Mouse (Mus musculus) midbrain, embryonic 16.5 days (tissue): ENCODE data around the gene Ramp3. TPM values are rescaled to one million over a fixed set of nuclear protein-coding genes. Genes with fewer than 3 reads are reported as not detected.

ENCODE experiments used
- ATAC-seq: fragments of 200-750 bp; cut with Nextera tagmentation; 2 replicates; pipeline ENCODE4 v1.8.0; 2017; ENCODE audit warnings: moderate TSS enrichment
- H3K27ac ChIP-seq: fragments of 300-500 bp; sonication (generic); 2 replicates; pipeline ENCODE4 v1.5.1; 2014; ENCODE audit warnings: mild to moderate bottlenecking, low read length, mixed read lengths
- H3K27me3 ChIP-seq: fragments of 300-500 bp; sonication (generic); 2 replicates; pipeline ENCODE4 v1.6.1; 2014; ENCODE audit warnings: low read depth, low read length, mixed read lengths; ENCODE audit not compliant: control insufficient read depth, insufficient read depth
- H3K36me3 ChIP-seq: fragments of 300-500 bp; sonication (generic); 2 replicates; pipeline ENCODE4 v1.6.1; 2014; ENCODE audit warnings: mild to moderate bottlenecking, low read length, moderate library complexity, mixed read lengths; ENCODE audit not compliant: control insufficient read depth, insufficient read depth
- H3K4me1 ChIP-seq: fragments of 300-500 bp; sonication (generic); 2 replicates; pipeline ENCODE4 v1.6.1; 2014; ENCODE audit warnings: mild to moderate bottlenecking, low read length, mixed read lengths; ENCODE audit not compliant: control insufficient read depth, insufficient read depth
- H3K4me2 ChIP-seq: fragments of 300-500 bp; sonication (generic); 2 replicates; pipeline ENCODE4 v1.6.1; 2014; ENCODE audit warnings: mild to moderate bottlenecking, low read length, mixed read lengths
- H3K4me3 ChIP-seq: fragments of 300-500 bp; sonication (generic); 2 replicates; pipeline ENCODE4 v1.5.1; 2014; ENCODE audit warnings: low read depth, mild to moderate bottlenecking, low read length, moderate library complexity, mixed read lengths
- H3K9ac ChIP-seq: fragments of 300-500 bp; sonication (generic); 2 replicates; pipeline ENCODE4 v1.6.1; 2014; ENCODE audit warnings: low read depth, low read length, mixed read lengths
- H3K9me3 ChIP-seq: fragments of 300-500 bp; sonication (generic); replicated peaks from 2 replicates; pipeline ENCODE4 v1.6.1; 2014; ENCODE audit warnings: mild to moderate bottlenecking, low read length, mixed read lengths; ENCODE audit not compliant: control insufficient read depth, poor library complexity, severe bottlenecking
- WGBS: fragments of 180-500 bp; shearing (Covaris S2); extraction: QIAGEN DNeasy Blood & Tissue Kit; methylation state at CpG from one replicate; pipeline ENCODE4 v1.1.7; 2014; 5-methylcytosine and 5-hydroxymethylcytosine counted together
- polyA plus RNA-seq: library from polyadenylated mRNA; unstranded; fragments of >200 nt; fragmentation: Nextera tagmentation; extraction: Ambion mirVana; gene quantifications from 2 replicates; pipeline ENCODE4 v1.2.1, GENCODE M21; 2015

Ramp3 gene
- 12.3 and 13.1 TPM in 2 replicates for polyA plus RNA-seq

- Histone ChIP-seq H3K36me3 (no peaks in the 10 kb centered on the region), H3K9ac (peak within 1 kb of the TSS; percentile 43), H3K27me3 (no peaks in the 10 kb centered on the region), H3K4me1 (peaks cover 7% of the 10 kb centered on the region; the same call in 1 of the 2 replicates), H3K27ac (no peak within 1 kb of the TSS), H3K4me2 (peak within 1 kb of the TSS; percentile 60), H3K9me3 (no peaks in the 10 kb centered on the region), H3K4me3 (peak within 1 kb of the TSS; percentile 41)
- ATAC-seq = peak; percentile 68
- under 1% methylated on average over 18 of the region's 18 CpGs for WGBS
Measured at GRCm38 (mm10) chr11:6658271-6658670, at the start of gene Ramp3. Gene Ramp3, plus strand, starts transcription at chr11:6658521.

DNA sequence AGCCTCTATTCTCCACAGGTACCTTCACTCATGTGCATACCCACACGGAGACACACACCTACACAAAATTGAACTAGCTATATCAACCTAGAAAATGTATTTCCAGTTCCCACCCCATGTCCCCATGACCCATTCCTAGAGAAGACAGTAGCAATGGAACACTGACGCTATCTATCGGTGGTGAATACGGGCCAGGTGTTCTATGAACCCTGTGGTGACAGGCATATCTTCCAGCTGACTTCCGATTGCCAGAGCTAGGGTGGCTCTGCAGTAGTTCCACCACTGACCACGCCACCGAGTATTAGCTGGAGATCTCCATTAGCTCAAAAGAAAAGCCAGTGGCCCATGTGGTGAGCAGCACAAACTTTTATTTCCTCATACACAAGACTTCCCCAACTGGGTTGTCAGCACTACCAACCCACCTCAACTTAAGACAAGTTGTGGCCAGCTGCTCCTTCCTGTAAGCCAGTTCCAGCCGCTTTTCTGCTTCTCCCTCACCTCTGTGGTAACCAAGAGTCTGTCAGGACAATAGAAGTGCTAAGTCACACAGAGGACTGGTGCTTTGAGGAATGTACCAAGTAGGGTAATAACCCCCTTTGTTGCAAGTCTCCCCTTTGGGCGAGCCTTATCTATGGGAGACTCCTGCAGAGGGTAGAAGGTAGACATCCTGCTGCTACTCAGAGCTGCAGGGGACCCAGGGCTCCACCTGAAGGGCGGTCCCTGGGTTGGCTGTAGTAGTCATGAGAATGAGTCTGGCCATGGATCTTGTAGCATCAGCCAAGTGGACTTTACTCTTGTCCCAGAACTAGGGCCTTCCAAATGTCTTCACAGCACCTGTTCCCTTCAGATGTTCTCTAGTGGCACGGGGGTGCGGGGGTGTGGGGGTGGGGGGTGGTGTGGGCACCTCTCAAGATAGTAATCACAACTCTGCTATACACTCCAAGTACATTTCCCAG, 42.8 kb upstream of the Ramp3 start:
- no peak overlapping the region for H3K4me3 ChIP-seq
- H3K9ac ChIP-seq = no peak overlapping the region
- no peak for ATAC-seq
- H3K36me3 ChIP-seq = peaks cover 58% of the 10 kb centered on the region
- no peaks in the 10 kb centered on the region for H3K27me3 ChIP-seq
- WGBS = 94% methylated on average over 12 of the region's 12 CpGs
- H3K4me2 ChIP-seq = no peak overlapping the region
- no peaks in the 10 kb centered on the region for H3K4me1 ChIP-seq
- no peak overlapping the region for H3K27ac ChIP-seq
- no peaks in the 10 kb centered on the region for H3K9me3 ChIP-seq

- ATAC-seq = no peak
- Histone ChIP-seq H3K9me3 (no peaks in the 10 kb centered on the region), H3K4me3 (no peak overlapping the region), H3K4me2 (no peak overlapping the region), H3K36me3 (peaks cover 33% of the 10 kb centered on the region), H3K27ac (no peak overlapping the region), H3K4me1 (peaks cover 26% of the 10 kb centered on the region), H3K27me3 (no peaks in the 10 kb centered on the region), H3K9ac (no peak overlapping the region)
- 91% methylated on average over 10 of the region's 10 CpGs for WGBS
Measured at GRCm38 (mm10) chr11:6623704-6624103, 34.6 kb upstream of the Ramp3 start.

GRCm38 (mm10) chr11:6624619-6625382, 33.5 kb upstream of the Ramp3 start:
- H3K27ac ChIP-seq = no peak overlapping the region
- no peak for ATAC-seq
- peak overlapping the region; percentile 58 for H3K4me2 ChIP-seq
- no peaks in the 10 kb centered on the region for H3K9me3 ChIP-seq
- peaks cover 23% of the 10 kb centered on the region for H3K36me3 ChIP-seq
- H3K4me3 ChIP-seq = peak overlapping the region; percentile 77
- no peaks in the 10 kb centered on the region for H3K27me3 ChIP-seq
- WGBS = 73% methylated on average over 14 of the region's 14 CpGs
- H3K4me1 ChIP-seq = peaks cover 26% of the 10 kb centered on the region
- H3K9ac ChIP-seq = peak overlapping the region; percentile 70

- peak; percentile 93 for ATAC-seq
- peak within 1 kb of the TSS; percentile 77 for H3K4me3 ChIP-seq
- peak within 1 kb of the TSS; percentile 70 for H3K9ac ChIP-seq
- peak within 1 kb of the TSS; percentile 83 for H3K27ac ChIP-seq
- no peaks in the 10 kb centered on the region for H3K27me3 ChIP-seq
- under 1% methylated on average over 65 of the region's 66 CpGs for WGBS
- peaks cover 14% of the 10 kb centered on the region for H3K36me3 ChIP-seq
- H3K4me1 ChIP-seq = peaks cover 26% of the 10 kb centered on the region
- H3K9me3 ChIP-seq = no peaks in the 10 kb centered on the region
- peak within 1 kb of the TSS; percentile 80 for H3K4me2 ChIP-seq
Measured at GRCm38 (mm10) chr11:6625478-6626387, 32.6 kb upstream of the Ramp3 start, which contains the start of gene Tbrg4. Gene Tbrg4, minus strand, starts transcription at chr11:6626067.

- H3K4me2 ChIP-seq = peak overlapping the region; percentile 80
- H3K4me3 ChIP-seq = peak overlapping the region; percentile 77
- peak overlapping the region; percentile 83 for H3K27ac ChIP-seq
- peaks cover 9% of the 10 kb centered on the region for H3K36me3 ChIP-seq
- ATAC-seq = peak; percentile 46
- H3K4me1 ChIP-seq = peaks cover 26% of the 10 kb centered on the region
- WGBS = 14% methylated on average over 16 of the region's 16 CpGs
- H3K9me3 ChIP-seq = no peaks in the 10 kb centered on the region; the same call in 1 of the 2 replicates
- no peaks in the 10 kb centered on the region for H3K27me3 ChIP-seq
- H3K9ac ChIP-seq = peak overlapping the region; percentile 70
Measured at GRCm38 (mm10) chr11:6626388-6626772, 31.9 kb upstream of the Ramp3 start.

GRCm38 (mm10) chr11:6627731-6628130, 30.6 kb upstream of the Ramp3 start:
- Histone ChIP-seq H3K9me3 (no peaks in the 10 kb centered on the region; the same call in 1 of the 2 replicates), H3K36me3 (peaks cover 6% of the 10 kb centered on the region), H3K27me3 (no peaks in the 10 kb centered on the region), H3K4me2 (no peak overlapping the region), H3K4me1 (peaks cover 26% of the 10 kb centered on the region), H3K27ac (no peak overlapping the region), H3K9ac (no peak overlapping the region), H3K4me3 (no peak overlapping the region)
- no peak for ATAC-seq
- 88% methylated on average over 4 of the region's 4 CpGs for WGBS

GRCm38 (mm10) chr11:6628568-6628967, 29.8 kb upstream of the Ramp3 start:
- WGBS = 27% methylated on average over 4 of the region's 4 CpGs
- no peaks in the 10 kb centered on the region; the same call in 1 of the 2 replicates for H3K9me3 ChIP-seq
- no peak overlapping the region for H3K4me3 ChIP-seq
- no peak for ATAC-seq
- peaks cover 18% of the 10 kb centered on the region for H3K4me1 ChIP-seq
- no peak overlapping the region for H3K9ac ChIP-seq
- no peak overlapping the region for H3K27ac ChIP-seq
- no peaks in the 10 kb centered on the region; the same call in 1 of the 2 replicates for H3K36me3 ChIP-seq
- no peaks in the 10 kb centered on the region for H3K27me3 ChIP-seq
- H3K4me2 ChIP-seq = no peak overlapping the region
